Mouse (Mus musculus) stomach, postnatal 0 days (tissue): ENCODE measurements around the gene Tsen34. TPM values are rescaled to one million over a fixed set of nuclear protein-coding genes. Genes with fewer than 3 reads are reported as not detected.

ENCODE experiments used
- ATAC-seq: fragments of 200-750 bp; cut with Nextera tagmentation; 2 replicates; pipeline ENCODE4 v1.8.0; 2017; ENCODE audit not compliant: low FRiP score, low TSS enrichment
- DNase-seq: peaks from one replicate; pipeline ENCODE4 v3.0.0-alpha.2; 2016; ENCODE audit warnings: low spot score
- H3K27ac ChIP-seq: fragments of 300-500 bp; sonication (generic); replicated peaks from 2 replicates; pipeline ENCODE4 v1.5.1; 2014; ENCODE audit warnings: mild to moderate bottlenecking, control low read depth
- H3K27me3 ChIP-seq: fragments of 300-500 bp; sonication (generic); 2 replicates; pipeline ENCODE4 v1.6.1; 2014; ENCODE audit warnings: low read length; ENCODE audit not compliant: control insufficient read depth, insufficient read depth
- H3K36me3 ChIP-seq: fragments of 300-500 bp; sonication (generic); 2 replicates; pipeline ENCODE4 v1.6.1; 2014; ENCODE audit warnings: low read length, mixed read lengths; ENCODE audit not compliant: control insufficient read depth, insufficient read depth
- H3K4me1 ChIP-seq: fragments of 300-500 bp; sonication (generic); replicated peaks from 2 replicates; pipeline ENCODE4 v1.6.1; 2014; ENCODE audit warnings: antibody characterized with exemption; ENCODE audit not compliant: control insufficient read depth, insufficient read depth
- H3K4me2 ChIP-seq: fragments of 300-500 bp; sonication (generic); replicated peaks from 2 replicates; pipeline ENCODE4 v1.6.1; 2014; ENCODE audit warnings: low read depth, mild to moderate bottlenecking, control low read depth, moderate library complexity
- H3K4me3 ChIP-seq: fragments of 300-500 bp; sonication (generic); 2 replicates; pipeline ENCODE4 v1.5.1; 2014; ENCODE audit warnings: low read depth, low read length, control low read depth
- H3K9ac ChIP-seq: fragments of 300-500 bp; sonication (generic); 2 replicates; pipeline ENCODE4 v1.6.1; 2014; ENCODE audit warnings: mild to moderate bottlenecking, low read length, control low read depth, mixed read lengths
- H3K9me3 ChIP-seq: fragments of 300-500 bp; sonication (generic); 2 replicates; pipeline ENCODE4 v1.6.1; 2016; ENCODE audit warnings: low read length; ENCODE audit not compliant: control insufficient read depth
- CTCF ChIP-seq: IDR thresholded peaks from 2 replicates; pipeline ENCODE4 v1.5.1; 2016; ENCODE audit warnings: antibody characterized with exemption, low read depth, mild to moderate bottlenecking, moderate library complexity
- EP300 ChIP-seq: optimal IDR thresholded peaks from 2 replicates; pipeline ENCODE3; 2016; ENCODE audit warnings: antibody characterized with exemption
- WGBS: fragments of 180-500 bp; shearing (Covaris S2); extraction: QIAGEN DNeasy Blood & Tissue Kit; methylation state at CpG from one replicate; pipeline ENCODE4 v1.1.7; 2014; 5-methylcytosine and 5-hydroxymethylcytosine counted together
- polyA plus RNA-seq: library from polyadenylated mRNA; unstranded; fragments of >200 nt; fragmentation: Nextera tagmentation; extraction: Ambion mirVana; gene quantifications from 2 replicates; pipeline ENCODE4 v1.2.1, GENCODE M21; 2015

Tsen34 gene
- polyA plus RNA-seq, 1 experiment from 2014 or later, result 143 TPM

DNA sequence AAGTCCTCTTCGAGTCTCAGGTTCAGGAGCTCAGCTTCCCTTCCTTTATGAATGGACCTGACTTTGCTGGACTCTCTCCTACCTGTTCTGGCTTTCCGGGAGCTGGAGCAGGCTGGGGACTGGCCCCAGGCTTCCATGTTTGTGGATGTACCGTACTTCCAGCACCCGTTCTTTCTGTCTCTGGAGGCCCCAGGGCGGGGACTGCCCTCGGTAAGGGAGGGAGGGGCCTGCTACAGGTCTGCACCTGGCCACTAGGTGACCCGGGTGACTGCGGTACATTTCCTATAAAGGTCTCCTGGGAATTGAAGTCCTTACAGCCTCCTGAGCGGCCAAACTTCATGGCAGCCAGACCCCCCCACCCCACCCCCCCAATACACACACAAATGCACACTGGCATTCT, 15.3 kb upstream of the Tsen34 start, which contains the start of gene Tmc4:
Gene Tmc4, minus strand, starts transcription at position 212 of the 400 bp plus-strand sequence.
- peak; percentile 86 for DNase-seq

DNA sequence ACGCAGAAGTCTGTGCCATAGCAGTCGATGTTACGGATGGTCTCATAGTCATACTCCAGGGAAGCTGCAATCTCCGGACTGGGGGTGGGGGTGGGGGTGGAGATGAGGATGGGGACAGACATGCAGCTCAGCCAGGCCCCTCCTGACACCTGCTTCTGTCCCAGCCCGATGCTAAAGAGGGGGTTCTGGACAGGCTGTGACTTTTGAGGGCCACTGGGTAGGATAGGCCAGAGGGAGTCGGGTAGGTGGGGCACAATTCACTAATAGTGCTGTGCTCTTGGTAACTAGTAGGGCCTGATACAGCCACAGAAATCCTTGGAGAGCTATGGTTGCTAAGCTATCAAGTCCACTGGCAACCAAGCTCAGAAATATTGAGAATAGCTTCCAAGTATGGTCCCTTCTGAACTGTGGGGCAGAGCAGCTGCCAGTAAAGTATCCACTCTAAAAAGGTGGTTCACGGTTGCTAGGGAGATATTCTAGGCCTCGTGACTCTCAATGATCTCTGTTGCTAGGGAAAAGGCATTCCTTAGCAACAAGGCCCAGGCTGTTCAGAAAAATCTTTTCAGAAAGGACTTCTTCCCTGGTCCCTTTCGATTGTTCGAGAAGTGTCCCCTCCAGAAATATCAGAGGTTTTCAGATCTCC, 8.6 kb upstream of the Tsen34 start:
- Histone ChIP-seq H3K36me3 (peaks cover 4% of the 10 kb centered on the region; the same call in 1 of the 2 replicates), H3K4me3 (no peak overlapping the region), H3K27me3 (no peaks in the 10 kb centered on the region), H3K9ac (no peak overlapping the region), H3K4me2 (no peak overlapping the region), H3K27ac (no peak overlapping the region), H3K9me3 (no peaks in the 10 kb centered on the region), H3K4me1 (no peaks in the 10 kb centered on the region)
- no peak for ATAC-seq
- TF ChIP-seq EP300, result no peak
- DNase-seq, result no peak
- 88% methylated on average over 10 of the region's 10 CpGs for WGBS

More for the DNA sequence above, 15.3 kb upstream of the Tsen34 start, which contains the start of gene Tmc4:
- no peaks in the 10 kb centered on the region for H3K9me3 ChIP-seq
- TF ChIP-seq EP300 (no peak), CTCF (peak; percentile 52)
- WGBS, result 40% methylated on average over 9 of the region's 9 CpGs
- peak within 1 kb of the TSS; percentile 30 for H3K27ac ChIP-seq
- peak within 1 kb of the TSS; percentile 38 for H3K4me3 ChIP-seq
- ATAC-seq, result peak; percentile 86
- no peaks in the 10 kb centered on the region for H3K36me3 ChIP-seq
- H3K27me3 ChIP-seq, result no peaks in the 10 kb centered on the region
- no peaks in the 10 kb centered on the region for H3K4me1 ChIP-seq
- peak within 1 kb of the TSS; percentile 60 for H3K9ac ChIP-seq
- peak within 1 kb of the TSS; percentile 57 for H3K4me2 ChIP-seq

DNA sequence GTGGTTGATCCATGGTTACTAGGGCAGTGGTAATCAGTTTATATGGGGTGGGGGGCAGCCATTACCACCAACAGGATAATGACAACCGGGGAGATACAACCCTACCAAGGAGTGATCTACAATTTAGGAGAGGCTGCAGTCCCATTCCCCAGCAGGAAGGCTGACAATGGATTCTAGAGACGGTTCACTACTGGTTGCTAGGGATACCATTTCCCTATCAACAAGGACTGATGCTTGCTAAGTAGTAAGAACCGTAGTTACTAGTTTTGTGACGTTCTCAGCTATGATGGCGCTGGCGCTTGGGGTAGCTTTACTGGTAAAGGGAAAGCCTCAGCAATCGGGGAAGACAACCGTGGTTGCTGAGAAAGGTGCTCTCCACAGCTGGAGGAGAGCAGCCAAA, 8.0 kb upstream of the Tsen34 start:
- H3K9me3 ChIP-seq, result no peaks in the 10 kb centered on the region
- H3K4me1 ChIP-seq, result no peaks in the 10 kb centered on the region
- H3K36me3 ChIP-seq, result peaks cover 4% of the 10 kb centered on the region; the same call in 1 of the 2 replicates
- TF ChIP-seq CTCF, result no peak
- TF ChIP-seq EP300, result no peak
- ATAC-seq (no peak), DNase-seq (no peak)
- no peak overlapping the region for H3K4me2 ChIP-seq
- no peaks in the 10 kb centered on the region for H3K27me3 ChIP-seq
- WGBS, result 93% methylated on average over 8 of the region's 8 CpGs
- H3K9ac ChIP-seq, result no peak overlapping the region
- H3K4me3 ChIP-seq, result no peak overlapping the region
- no peak overlapping the region for H3K27ac ChIP-seq

DNA sequence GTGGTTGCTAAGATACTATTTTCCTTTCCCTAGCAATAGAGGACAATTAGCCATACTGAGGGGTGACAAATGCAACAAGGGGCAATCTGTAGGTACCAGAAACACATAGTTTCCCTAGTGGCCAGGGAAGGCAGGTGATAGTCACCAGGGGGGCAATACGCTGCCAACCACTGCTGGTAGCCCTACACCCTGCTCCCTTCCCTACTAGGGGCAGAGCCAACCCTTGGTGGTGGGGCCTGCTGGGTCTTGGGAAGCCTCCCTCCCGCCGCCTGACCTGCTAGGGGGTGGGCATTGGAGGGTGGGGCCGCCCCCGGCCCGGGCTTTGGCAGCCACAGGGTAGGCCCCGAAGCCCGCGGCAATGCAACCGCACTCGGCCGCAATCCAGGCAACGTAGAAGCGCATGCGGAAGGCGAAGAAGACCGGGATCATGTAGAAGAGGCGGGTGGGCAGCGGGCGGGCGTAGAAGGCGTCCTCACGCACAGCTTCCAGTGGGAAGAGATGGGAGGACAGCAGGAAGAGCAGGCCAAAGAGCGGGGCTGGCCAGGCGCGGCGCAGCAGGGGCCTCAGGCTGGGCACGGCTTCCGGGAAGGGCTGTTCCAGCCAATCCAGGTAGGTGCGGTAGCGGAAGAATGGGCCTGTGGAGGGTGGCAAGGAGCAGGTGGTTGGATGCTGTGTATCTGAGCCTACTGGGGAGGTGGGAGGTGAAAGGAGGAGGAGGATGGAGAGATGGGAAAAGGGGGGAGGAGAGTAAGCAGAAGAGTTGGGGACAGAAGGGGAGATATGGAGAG, 7.1 kb upstream of the Tsen34 start:
- ATAC-seq, result no peak
- WGBS, result 87% methylated on average over 31 of the region's 31 CpGs

DNA sequence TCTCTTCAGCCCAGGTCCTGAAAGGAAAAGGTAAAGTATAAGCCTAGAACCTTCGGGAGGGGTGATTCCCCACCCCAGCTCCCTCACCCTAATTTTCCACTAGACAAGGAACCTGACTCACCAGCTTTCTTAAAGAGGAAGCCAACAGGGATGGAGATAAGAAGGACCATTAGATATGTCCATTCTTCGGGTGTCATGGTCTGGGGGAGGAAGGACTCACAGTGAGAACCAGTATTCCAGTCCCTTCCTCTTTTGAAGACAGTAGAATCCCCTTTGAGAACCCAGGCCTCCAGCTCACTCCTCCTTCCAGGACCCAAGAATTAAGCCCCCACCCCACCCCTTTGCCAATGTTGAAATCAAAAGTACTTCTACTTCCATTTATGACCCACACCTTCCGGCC, 744 bp upstream of the Tsen34 start:
- Histone ChIP-seq H3K27ac (no peak overlapping the region), H3K36me3 (0 out of 2 replicates have a peak, but pooled peaks cover 4% of the 10 kb centered on the region), H3K9ac (peak overlapping the region; percentile 84), H3K4me1 (no peaks in the 10 kb centered on the region), H3K9me3 (no peaks in the 10 kb centered on the region), H3K4me2 (peak overlapping the region; percentile 91), H3K4me3 (peak overlapping the region; percentile 83), H3K27me3 (no peaks in the 10 kb centered on the region)
- no peak for TF ChIP-seq EP300
- TF ChIP-seq CTCF, result no peak
- DNase-seq (no peak), ATAC-seq (no peak)
- WGBS, result 19% methylated on average over 3 of the region's 3 CpGs

More for the DNA sequence above, 7.1 kb upstream of the Tsen34 start:
- H3K4me2 ChIP-seq, result no peak overlapping the region
- H3K36me3 ChIP-seq, result peaks cover 4% of the 10 kb centered on the region; the same call in 1 of the 2 replicates
- no peak for DNase-seq
- no peaks in the 10 kb centered on the region for H3K27me3 ChIP-seq
- TF ChIP-seq CTCF (no peak), EP300 (no peak)
- H3K27ac ChIP-seq, result no peak overlapping the region
- no peak overlapping the region for H3K4me3 ChIP-seq
- H3K4me1 ChIP-seq, result no peaks in the 10 kb centered on the region
- H3K9ac ChIP-seq, result no peak overlapping the region
- no peaks in the 10 kb centered on the region for H3K9me3 ChIP-seq
